Mouse (Mus musculus) lung, embryonic 16.5 days (tissue): ENCODE data around the gene Smim12. TPM values are rescaled to one million over a fixed set of nuclear protein-coding genes. Genes with fewer than 3 reads are reported as not detected.
A peak's percentile ranks its signal among the peaks of the same experiment; 100 is the strongest.

Source experiments
- ATAC-seq: fragments of 200-750 bp; cut with Nextera tagmentation; 2 replicates; pipeline ENCODE4 v1.8.0; 2017; ENCODE audit warnings: low read depth, mild to moderate bottlenecking, moderate library complexity
- H3K27ac ChIP-seq: fragments of 300-500 bp; sonication (generic); 2 replicates; pipeline ENCODE4 v1.5.1; 2014; ENCODE audit warnings: mild to moderate bottlenecking, control low read depth, low read length
- H3K27me3 ChIP-seq: fragments of 300-500 bp; sonication (generic); 2 replicates; pipeline ENCODE4 v1.6.1; 2014; ENCODE audit warnings: low read depth, low read length, mixed read lengths; ENCODE audit not compliant: control insufficient read depth, insufficient read depth
- H3K36me3 ChIP-seq: fragments of 300-500 bp; sonication (generic); 2 replicates; pipeline ENCODE4 v1.6.1; 2014; ENCODE audit warnings: low read length; ENCODE audit not compliant: control insufficient read depth, insufficient read depth
- H3K4me1 ChIP-seq: fragments of 300-500 bp; sonication (generic); replicated peaks from 2 replicates; pipeline ENCODE4 v1.6.1; 2014; ENCODE audit warnings: low read length, mixed read lengths; ENCODE audit not compliant: control insufficient read depth, insufficient read depth
- H3K4me2 ChIP-seq: fragments of 300-500 bp; sonication (generic); 2 replicates; pipeline ENCODE4 v1.6.1; 2014; ENCODE audit warnings: low read depth, low read length, control low read depth
- H3K4me3 ChIP-seq: fragments of 300-500 bp; sonication (generic); 2 replicates; pipeline ENCODE4 v1.5.1; 2014; ENCODE audit warnings: mild to moderate bottlenecking, low read length, control low read depth
- H3K9ac ChIP-seq: fragments of 300-500 bp; sonication (generic); 2 replicates; pipeline ENCODE4 v1.6.1; 2014; ENCODE audit warnings: low read length, control low read depth
- H3K9me3 ChIP-seq: fragments of 300-500 bp; sonication (generic); 2 replicates; pipeline ENCODE4 v1.6.1; 2016; ENCODE audit warnings: low read length; ENCODE audit not compliant: control insufficient read depth
- WGBS: fragments of 180-500 bp; shearing (Covaris S2); extraction: QIAGEN DNeasy Blood & Tissue Kit; methylation state at CpG from one replicate; pipeline ENCODE4 v1.1.7; 2014; 5-methylcytosine and 5-hydroxymethylcytosine counted together
- polyA plus RNA-seq: library from polyadenylated mRNA; unstranded; fragments of >200 nt; fragmentation: Nextera tagmentation; extraction: Ambion mirVana; gene quantifications from 2 replicates; pipeline ENCODE4 v1.2.1, GENCODE M21; 2015

The Smim12 gene
- polyA plus RNA-seq, 1 experiment from 2014 or later, result 64.5 TPM

GRCm38 (mm10) chr4:127232028-127232427 is 11.6 kb upstream of the Smim12 start:
- no peak overlapping the region for H3K9ac ChIP-seq
- H3K27me3 ChIP-seq, result peaks cover 15% of the 10 kb centered on the region
- peaks cover 7% of the 10 kb centered on the region for H3K4me1 ChIP-seq
- WGBS, result 37% methylated on average over 6 of the region's 6 CpGs
- H3K4me3 ChIP-seq, result no peak overlapping the region
- no peaks in the 10 kb centered on the region for H3K9me3 ChIP-seq
- no peak overlapping the region for H3K4me2 ChIP-seq
- no peak overlapping the region for H3K27ac ChIP-seq
- H3K36me3 ChIP-seq, result no peaks in the 10 kb centered on the region
- ATAC-seq, result no peak

DNA sequence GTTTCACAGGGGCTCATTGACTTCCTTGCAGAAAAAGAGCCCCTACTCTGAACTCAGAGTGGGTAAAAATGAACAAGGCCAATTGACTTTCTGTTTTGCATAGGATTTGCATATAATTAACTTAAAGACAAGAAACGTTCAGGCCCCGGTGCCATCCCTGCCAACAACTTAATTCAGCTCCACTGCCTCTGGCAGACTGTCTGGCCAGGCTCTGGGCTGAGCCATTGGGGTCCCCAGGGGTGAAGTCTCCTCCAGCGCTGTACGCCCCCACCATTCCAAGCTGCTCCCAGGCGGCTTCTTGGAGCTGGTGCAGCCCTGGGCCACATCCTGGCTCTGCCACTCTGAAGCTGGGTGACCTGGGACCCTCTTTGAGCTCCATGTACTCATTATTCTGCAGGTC is 11.0 kb upstream of the Smim12 start:
- Histone ChIP-seq H3K27me3 (peaks cover 11% of the 10 kb centered on the region), H3K36me3 (no peaks in the 10 kb centered on the region)

GRCm38 (mm10) chr4:127233416-127234125 is 10.0 kb upstream of the Smim12 start:
- Histone ChIP-seq H3K27me3 (peaks cover 15% of the 10 kb centered on the region), H3K4me2 (no peak overlapping the region), H3K36me3 (no peaks in the 10 kb centered on the region), H3K27ac (no peak overlapping the region), H3K9me3 (no peaks in the 10 kb centered on the region), H3K4me3 (no peak overlapping the region), H3K4me1 (peaks cover 7% of the 10 kb centered on the region), H3K9ac (no peak overlapping the region)
- no peak for ATAC-seq
- 76% methylated on average over 34 of the region's 40 CpGs for WGBS

More for the DNA sequence above, 11.0 kb upstream of the Smim12 start:
- no peaks in the 10 kb centered on the region for H3K9me3 ChIP-seq
- H3K4me3 ChIP-seq, result no peak overlapping the region
- no peak overlapping the region for H3K9ac ChIP-seq
- 62% methylated on average over 5 of the region's 5 CpGs for WGBS
- H3K4me1 ChIP-seq, result peaks cover 7% of the 10 kb centered on the region
- H3K27ac ChIP-seq, result no peak overlapping the region
- H3K4me2 ChIP-seq, result no peak overlapping the region
- ATAC-seq, result no peak

- Histone ChIP-seq H3K9ac (peak overlapping the region; percentile 65), H3K9me3 (no peaks in the 10 kb centered on the region), H3K4me2 (peak overlapping the region; percentile 99), H3K27ac (no peak overlapping the region), H3K4me1 (peaks cover 7% of the 10 kb centered on the region), H3K36me3 (no peaks in the 10 kb centered on the region), H3K27me3 (peaks cover 15% of the 10 kb centered on the region), H3K4me3 (peak overlapping the region; percentile 58)
- peak; percentile 83 for ATAC-seq
- under 1% methylated on average over 67 of the region's 67 CpGs for WGBS
These were observed 7.7 kb upstream of the Smim12 start for GRCm38 (mm10) chr4:127235742-127236487.

GRCm38 (mm10) chr4:127236631-127237030 is 7.0 kb upstream of the Smim12 start:
- peak; percentile 44; the same call in 1 of the 2 replicates for ATAC-seq
- H3K27ac ChIP-seq, result no peak overlapping the region
- peaks cover 7% of the 10 kb centered on the region for H3K4me1 ChIP-seq
- peaks cover 15% of the 10 kb centered on the region for H3K27me3 ChIP-seq
- H3K4me2 ChIP-seq, result peak overlapping the region; percentile 99
- WGBS, result 4% methylated on average over 14 of the region's 14 CpGs
- no peaks in the 10 kb centered on the region for H3K9me3 ChIP-seq
- peak overlapping the region; percentile 65 for H3K9ac ChIP-seq
- H3K36me3 ChIP-seq, result no peaks in the 10 kb centered on the region
- H3K4me3 ChIP-seq, result peak overlapping the region; percentile 58

- H3K4me3 ChIP-seq, result no peak overlapping the region
- ATAC-seq, result no peak
- no peaks in the 10 kb centered on the region for H3K36me3 ChIP-seq
- no peak overlapping the region for H3K9ac ChIP-seq
- 57% methylated on average over 10 of the region's 10 CpGs for WGBS
- H3K4me1 ChIP-seq, result peaks cover 7% of the 10 kb centered on the region
- no peak overlapping the region for H3K27ac ChIP-seq
- H3K27me3 ChIP-seq, result peaks cover 15% of the 10 kb centered on the region
- H3K4me2 ChIP-seq, result no peak overlapping the region
- H3K9me3 ChIP-seq, result no peaks in the 10 kb centered on the region
These were observed 6.3 kb upstream of the Smim12 start for GRCm38 (mm10) chr4:127237271-127237670.

- Histone ChIP-seq H3K4me2 (no peak overlapping the region), H3K9ac (no peak overlapping the region), H3K27ac (no peak overlapping the region), H3K4me1 (peaks cover 8% of the 10 kb centered on the region), H3K36me3 (no peaks in the 10 kb centered on the region), H3K9me3 (no peaks in the 10 kb centered on the region), H3K27me3 (peaks cover 8% of the 10 kb centered on the region; the same call in 1 of the 2 replicates), H3K4me3 (no peak overlapping the region)
- no peak for ATAC-seq
- 44% methylated on average over 6 of the region's 6 CpGs for WGBS
These were observed 888 bp upstream of the Smim12 start for GRCm38 (mm10) chr4:127242696-127243095.

GRCm38 (mm10) chr4:127243953-127244352 is 369 bp downstream of the Smim12 start:
- peak; percentile 73; the same call in 1 of the 2 replicates for ATAC-seq
- peak overlapping the region; percentile 68 for H3K4me2 ChIP-seq

DNA sequence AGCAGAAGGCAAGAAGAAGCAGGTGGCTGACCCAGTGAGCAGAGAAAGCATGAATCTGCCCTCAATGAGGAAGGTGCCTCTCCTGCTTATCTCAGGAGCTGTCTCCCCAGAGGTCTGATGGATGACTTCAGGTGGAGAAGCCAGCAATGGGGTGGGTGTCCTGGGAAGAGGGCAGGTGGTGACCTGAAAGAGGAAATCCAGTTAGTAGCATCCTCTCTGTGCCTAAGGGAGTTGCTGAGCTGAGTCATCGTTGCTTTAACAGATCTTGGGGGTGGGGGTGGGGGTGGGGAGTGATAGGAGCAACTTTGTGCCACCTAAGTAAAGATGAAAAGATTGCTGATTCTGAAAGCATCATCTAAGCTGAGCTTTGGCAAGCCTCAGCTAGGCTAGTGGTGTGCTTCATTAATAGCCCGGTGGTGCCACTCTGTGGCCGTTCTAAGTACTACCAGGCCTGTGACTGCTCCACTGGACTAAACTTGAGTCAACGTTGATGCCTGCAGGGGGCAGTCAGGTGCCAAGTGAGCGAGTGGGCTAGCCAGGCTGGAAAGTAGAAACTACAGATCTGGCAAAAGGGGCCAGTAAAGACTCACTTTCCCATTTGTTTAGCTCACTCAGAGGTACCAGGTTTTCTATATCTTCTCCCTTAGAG is 6.2 kb downstream of the Smim12 start:
- Histone ChIP-seq H3K4me3 (no peak overlapping the region), H3K27me3 (no peaks in the 10 kb centered on the region), H3K9ac (no peak overlapping the region), H3K9me3 (no peaks in the 10 kb centered on the region), H3K4me2 (no peak overlapping the region), H3K4me1 (peaks cover 11% of the 10 kb centered on the region), H3K27ac (no peak overlapping the region), H3K36me3 (peaks cover 4% of the 10 kb centered on the region)
- WGBS, result 2% methylated on average over 5 of the region's 5 CpGs
- peak; percentile 87 for ATAC-seq

More at GRCm38 (mm10) chr4:127243953-127244352, 369 bp downstream of the Smim12 start:
- H3K27me3 ChIP-seq, result no peaks in the 10 kb centered on the region
- 1% methylated on average over 26 of the region's 26 CpGs for WGBS
- no peaks in the 10 kb centered on the region for H3K9me3 ChIP-seq
- peak overlapping the region; percentile 94 for H3K9ac ChIP-seq
- H3K4me3 ChIP-seq, result peak overlapping the region; percentile 84
- H3K4me1 ChIP-seq, result peaks cover 8% of the 10 kb centered on the region
- H3K36me3 ChIP-seq, result peaks cover 4% of the 10 kb centered on the region
- H3K27ac ChIP-seq, result no peak overlapping the region
